Mouse (Mus musculus): ENCODE data around the gene Aim2.
"Not testable (repeated sequence)": the region's sequence is repeated elsewhere in the genome, so short reads cannot be mapped to it uniquely, and the experiment has no call there.

Aim2 gene

DNA sequence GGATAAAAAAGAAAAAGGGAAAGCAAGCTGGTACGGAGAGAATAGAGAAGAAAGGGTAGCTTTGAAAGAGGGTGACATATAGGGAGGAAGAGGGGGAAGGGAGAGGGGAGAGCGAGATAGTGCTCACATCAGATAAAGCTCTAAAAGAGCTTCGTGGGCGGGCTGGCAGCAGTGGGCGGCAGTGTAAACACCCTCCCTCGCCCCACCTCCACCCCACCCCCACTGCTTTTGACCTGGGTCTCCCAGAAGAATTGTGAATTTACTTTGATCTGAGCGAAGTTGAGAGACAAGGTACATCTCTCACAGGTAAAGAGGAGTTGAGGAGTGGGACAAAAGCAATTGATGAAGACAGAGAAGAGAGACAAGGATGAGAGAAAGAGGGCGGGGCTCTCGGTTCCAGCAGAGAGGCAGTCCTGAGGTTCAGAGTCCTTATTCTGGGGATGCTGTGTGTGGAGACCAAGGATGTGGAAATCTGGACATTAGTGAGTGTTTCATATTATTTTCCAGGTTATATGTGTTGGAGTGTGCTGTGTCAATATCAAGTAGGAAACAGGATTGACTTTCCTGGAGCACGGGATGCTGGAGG, at the start of gene Aim2:
TSS of gene Aim2 (plus strand) at position 508 of the 586 bp plus-strand sequence.
- DNase-seq (ENCODE audit: low read depth in 1 of 2, low spot score in 2 of 2), result no peak

- DNase-seq (ENCODE audit: low read depth in 1 of 2, low spot score in 2 of 2), result not testable (repeated sequence)
These were observed 47.9 kb upstream of the Aim2 start for GRCm38 (mm10) chr1:173302795-173303194.

DNA sequence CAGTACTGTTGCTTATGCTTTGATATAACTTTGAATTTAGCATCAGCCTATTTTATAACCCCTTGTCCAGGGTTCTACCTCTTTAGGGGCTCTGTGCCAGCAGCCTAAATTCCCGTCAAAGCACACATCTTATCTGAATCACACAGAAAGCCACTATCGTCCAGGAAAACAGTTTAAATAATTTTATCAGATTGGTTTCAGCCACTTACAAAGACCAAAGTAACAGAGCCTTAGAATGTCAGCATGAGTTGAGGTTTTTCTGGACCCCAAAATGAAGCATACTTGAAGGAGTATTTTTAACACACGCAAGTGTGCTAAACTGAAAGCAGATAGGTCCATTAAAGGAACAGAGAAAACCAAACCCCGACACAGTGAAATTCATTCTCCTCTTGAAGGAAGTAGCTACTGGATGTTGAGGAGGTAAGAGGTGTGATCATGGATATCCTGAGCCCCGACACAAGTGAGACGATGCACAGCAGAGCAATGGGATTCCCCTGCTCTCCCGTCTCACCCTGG, 37.1 kb upstream of the Aim2 start:
- DNase-seq (ENCODE audit: low read depth in 1 of 2, low spot score in 2 of 2), result not testable (repeated sequence)

GRCm38 (mm10) chr1:173315725-173316124, 35.0 kb upstream of the Aim2 start:
- DNase-seq (ENCODE audit: low read depth in 1 of 2, low spot score in 2 of 2), result no peak

GRCm38 (mm10) chr1:173317925-173318477, 32.7 kb upstream of the Aim2 start:
- no peak for DNase-seq (ENCODE audit: low read depth in 1 of 2, low spot score in 2 of 2)

DNA sequence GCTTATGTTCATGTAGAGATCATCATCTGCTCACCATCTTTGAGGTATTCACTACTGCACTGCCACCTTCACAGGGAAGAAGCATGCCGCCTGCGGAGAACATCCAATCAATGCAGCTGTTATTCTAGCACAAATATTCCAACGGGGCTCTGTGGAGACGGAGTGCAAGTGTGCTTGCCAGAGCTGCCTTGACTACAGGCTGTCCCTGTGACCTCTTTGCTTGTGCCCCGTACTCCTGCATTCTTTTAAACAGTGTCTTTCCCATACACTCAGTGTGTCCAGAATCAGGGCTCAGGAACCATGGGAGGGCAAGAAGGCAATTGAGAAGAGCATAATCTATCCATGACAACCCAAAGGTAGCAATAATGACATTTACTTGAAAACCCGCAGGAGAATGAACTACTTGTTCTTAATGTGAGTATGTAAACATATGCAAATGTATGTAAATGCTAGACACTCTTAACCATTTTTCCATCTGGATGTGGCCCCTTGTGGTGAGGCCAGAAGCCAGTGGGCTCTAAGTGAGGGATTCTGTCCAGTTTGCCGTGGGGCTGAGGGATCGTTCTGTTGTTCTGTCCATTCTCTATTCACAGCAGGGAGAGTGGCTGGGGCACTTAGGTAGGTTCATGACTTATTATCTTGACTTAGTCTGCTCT, 29.0 kb upstream of the Aim2 start:
- no peak for DNase-seq (ENCODE audit: low read depth in 1 of 2, low spot score in 2 of 2)

GRCm38 (mm10) chr1:173322249-173322627, 28.4 kb upstream of the Aim2 start:
- DNase-seq (ENCODE audit: low read depth in 1 of 2, low spot score in 2 of 2), result no peak

- no peak for DNase-seq (ENCODE audit: low read depth in 1 of 2, low spot score in 2 of 2)
These were observed 26.7 kb upstream of the Aim2 start for GRCm38 (mm10) chr1:173323839-173324585.

DNA sequence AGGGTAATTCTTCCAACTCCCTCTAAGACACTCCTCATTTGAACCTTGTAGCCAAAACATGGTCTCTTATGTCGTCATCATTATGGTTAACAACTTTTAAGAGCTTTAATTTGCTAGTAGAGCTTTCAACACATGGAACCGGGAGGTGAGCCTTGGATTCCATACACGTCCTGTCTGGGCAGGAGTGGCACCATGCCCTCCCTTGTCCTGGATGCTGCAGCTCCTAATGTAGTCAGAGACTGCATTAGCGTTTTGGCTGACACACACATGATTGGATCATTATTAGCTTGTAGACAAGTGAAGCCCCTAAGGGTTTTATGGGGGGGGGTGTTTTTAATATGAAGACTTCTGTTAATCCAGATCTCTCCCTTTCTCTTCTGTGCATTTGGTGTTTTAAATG, 25.7 kb upstream of the Aim2 start:
- DNase-seq (ENCODE audit: low read depth in 1 of 2, low spot score in 2 of 2), result no peak

GRCm38 (mm10) chr1:173325395-173325794, 25.3 kb upstream of the Aim2 start:
- DNase-seq (ENCODE audit: low read depth in 1 of 2, low spot score in 2 of 2), result no peak

DNA sequence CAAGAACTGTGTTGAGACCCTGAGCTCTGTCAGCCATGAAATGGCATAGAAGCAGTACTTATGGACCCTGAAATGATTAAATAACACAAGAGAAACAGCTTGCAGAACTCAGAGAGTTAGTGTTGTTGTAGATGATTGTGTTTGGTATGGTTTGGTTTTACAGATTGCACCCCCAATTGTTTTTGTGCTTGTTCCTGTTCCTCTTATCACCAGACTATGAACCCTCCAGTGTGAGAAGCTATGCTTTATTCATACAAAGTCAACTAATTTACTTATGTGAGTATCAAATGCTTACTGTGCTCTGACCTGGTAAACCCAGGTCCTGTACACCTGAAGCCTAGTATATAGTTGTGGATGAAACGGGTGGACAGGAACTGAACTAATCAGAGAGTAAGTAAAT, 24.1 kb upstream of the Aim2 start:
- no peak for DNase-seq (ENCODE audit: low read depth in 1 of 2, low spot score in 2 of 2)

- DNase-seq (ENCODE audit: low read depth in 1 of 2, low spot score in 2 of 2), result no peak
These were observed 22.2 kb upstream of the Aim2 start for GRCm38 (mm10) chr1:173328446-173328845.

DNA sequence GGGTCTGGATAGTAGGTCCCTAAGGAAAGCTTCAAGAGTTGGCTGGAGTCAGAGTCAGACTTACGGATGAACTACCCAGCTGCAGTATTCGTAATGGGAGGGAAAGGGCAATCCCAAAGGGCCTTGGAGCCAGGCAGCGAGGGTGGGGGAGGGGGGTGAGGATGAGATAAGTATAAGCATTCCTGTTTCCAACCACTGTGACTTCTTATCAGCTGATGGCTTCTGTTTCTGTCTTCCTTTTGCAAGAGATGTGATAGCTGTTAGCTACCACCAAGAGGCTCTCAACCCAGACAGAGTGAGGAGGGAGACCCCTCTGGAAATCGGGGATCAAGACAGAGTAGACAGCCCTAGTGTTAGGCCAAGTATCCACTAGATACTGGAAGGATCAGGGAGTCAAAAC, 21.5 kb upstream of the Aim2 start:
- no peak for DNase-seq (ENCODE audit: low read depth in 1 of 2, low spot score in 2 of 2)

GRCm38 (mm10) chr1:173329743-173330142, 20.9 kb upstream of the Aim2 start:
- DNase-seq (ENCODE audit: low read depth in 1 of 2, low spot score in 2 of 2), result no peak

- DNase-seq (ENCODE audit: low read depth in 1 of 2, low spot score in 2 of 2), result no peak
These were observed 18.3 kb upstream of the Aim2 start for GRCm38 (mm10) chr1:173332418-173332817.

DNA sequence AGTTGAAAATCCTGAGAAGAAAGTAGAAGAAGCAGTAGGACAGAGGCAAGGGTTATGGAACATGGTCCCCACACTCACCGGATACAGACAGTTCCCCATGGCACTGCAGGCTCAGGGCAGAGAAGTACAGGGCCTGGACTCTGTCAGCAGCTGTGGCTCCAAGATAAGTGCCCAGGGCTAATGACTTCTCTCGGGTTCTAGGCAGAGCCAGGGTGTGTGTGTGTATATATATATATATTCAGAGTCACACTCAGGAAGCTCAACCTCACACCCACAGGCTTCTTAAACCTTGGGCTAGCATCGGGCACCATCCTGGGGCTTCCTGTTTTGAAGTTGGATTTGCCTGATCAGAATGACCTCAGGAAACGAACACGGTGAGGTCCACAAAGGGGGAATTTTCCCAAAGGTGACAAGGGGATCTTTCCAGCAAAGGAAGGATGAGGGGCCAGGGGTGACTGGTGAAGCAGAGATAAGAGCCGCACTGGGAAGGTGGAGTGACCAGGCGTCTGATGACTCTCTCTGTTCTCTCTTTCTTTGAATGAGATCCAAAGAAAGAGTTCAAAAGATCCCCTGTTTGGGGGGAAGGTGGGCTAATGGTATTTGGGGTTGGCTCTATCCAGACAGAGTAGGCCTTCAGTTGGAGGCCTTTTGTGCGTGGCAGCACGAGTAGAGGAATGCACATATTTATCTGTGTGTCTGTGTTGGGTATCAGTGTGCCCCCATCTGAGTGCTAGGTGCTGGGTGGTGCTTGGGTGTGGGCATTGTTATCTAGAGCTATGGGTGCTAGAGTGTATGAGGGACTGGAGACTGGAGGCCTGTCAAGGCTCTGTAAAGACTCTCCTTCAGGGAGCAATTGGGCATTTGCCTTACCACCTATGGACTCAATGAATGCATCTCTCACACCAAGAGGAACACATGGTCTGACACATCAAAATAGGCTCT, 17.1 kb upstream of the Aim2 start, which contains the start of gene Ackr1:
TSS of gene Ackr1 (minus strand) at position 439 of the 942 bp plus-strand sequence.
- DNase-seq (ENCODE audit: low read depth in 1 of 2, low spot score in 2 of 2), result no peak

GRCm38 (mm10) chr1:173335903-173336302, 14.8 kb upstream of the Aim2 start:
- DNase-seq (ENCODE audit: low read depth in 1 of 2, low spot score in 2 of 2), result no peak

DNA sequence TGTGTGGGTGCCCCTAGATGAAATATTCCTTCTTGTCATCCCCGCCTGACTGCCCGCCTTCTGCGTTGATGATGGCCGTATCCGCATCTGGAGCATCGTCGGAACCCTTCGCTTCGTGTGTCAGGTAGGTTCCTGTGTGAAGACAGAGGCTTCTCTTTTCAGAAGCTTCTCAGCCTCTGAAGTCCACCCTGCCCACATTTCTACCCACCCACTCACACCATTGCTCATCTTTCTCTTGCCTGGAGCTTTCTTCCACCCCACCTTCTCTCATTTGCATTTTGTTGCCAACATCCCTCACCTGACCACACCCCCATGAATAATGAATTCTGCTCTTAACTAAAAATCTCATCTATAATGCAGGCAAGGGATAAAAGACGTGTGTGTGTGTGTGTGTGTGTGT, 13.7 kb upstream of the Aim2 start:
- no peak for DNase-seq (ENCODE audit: low read depth in 1 of 2, low spot score in 2 of 2)

GRCm38 (mm10) chr1:173339543-173339942, 11.1 kb upstream of the Aim2 start:
- peak; percentile 6 to 13 for DNase-seq (ENCODE audit: low read depth in 1 of 2, low spot score in 2 of 2)

DNA sequence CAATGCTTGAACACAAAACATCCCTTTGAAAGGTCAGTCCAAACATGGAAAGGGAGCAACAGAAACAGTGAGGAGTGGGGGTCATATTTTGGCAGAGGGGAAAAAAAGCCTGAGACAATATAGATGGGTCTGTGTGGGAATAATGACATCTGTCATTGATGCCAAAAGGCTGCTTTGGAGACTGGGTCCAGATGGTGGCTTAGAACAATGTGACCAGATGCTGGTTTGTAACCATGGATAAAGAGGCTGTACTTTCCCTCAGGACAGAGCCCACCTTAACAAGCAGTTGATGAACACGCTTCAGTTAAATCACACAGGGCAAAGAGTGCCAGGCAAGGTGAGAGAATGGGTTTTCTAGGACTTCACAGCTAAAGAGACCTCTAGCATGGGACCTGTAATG, 8.3 kb upstream of the Aim2 start:
- DNase-seq (ENCODE audit: low read depth in 1 of 2, low spot score in 2 of 2), result no peak

- no peak for DNase-seq (ENCODE audit: low read depth in 1 of 2, low spot score in 2 of 2)
These were observed 6.7 kb upstream of the Aim2 start for GRCm38 (mm10) chr1:173343934-173344333.
